ENCODE assay signal across 24 mouse cellular contexts in the genomic region with DNA sequence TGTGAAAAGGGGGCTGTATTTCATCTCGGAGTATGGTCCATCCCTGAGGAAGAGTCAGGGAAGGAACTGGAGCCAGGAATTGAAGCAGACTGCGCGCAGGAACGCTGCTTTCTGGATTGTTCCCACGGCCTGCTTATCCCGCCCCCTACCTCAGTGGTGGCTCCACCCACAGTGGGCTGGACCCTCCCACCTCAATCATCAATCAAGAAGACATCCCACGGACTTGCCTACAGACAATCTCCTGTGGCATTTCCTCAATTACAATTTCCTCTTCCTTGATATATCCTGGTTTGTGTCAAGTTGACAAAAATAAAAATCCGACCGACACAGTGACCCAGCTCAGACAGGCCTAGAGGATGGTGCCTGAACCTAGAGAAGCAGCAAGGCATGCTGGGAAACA.
A peak's percentile ranks its signal among the peaks of the same experiment; 100 is the strongest.
DNase-seq lines count a peak whose midpoint lies in the region; ATAC-seq and TF ChIP-seq lines count a peak whose summit lies in the region.
"Had no signal": no experiment of that assay in that cellular context is flagged by ENCODE, and none has a peak within 500 bp of the region (broad histone marks: within the 10 kb centered on the region; RNA-seq: fewer than 3 reads in every experiment).

No protein-coding gene starts in this region.

- H3K9me3 ChIP-seq in kidney, embryonic 16.5 days (ENCODE audit: low read length) = peaks cover 5% of the 10 kb centered on the region; the same call in 1 of the 2 replicates
- H3K9me3 ChIP-seq in ES-Bruce4 (replicated peaks; ENCODE audit: control insufficient read depth, insufficient read depth, low read length, poor library complexity, severe bottlenecking) (no peaks in the 10 kb centered on the region), ES-E14 (ENCODE audit: control insufficient read depth, insufficient read depth, low read depth, low read length) (no peaks in the 10 kb centered on the region)
- no peaks in the 10 kb centered on the region for H3K9me3 ChIP-seq in hindbrain, embryonic 10.5 days
- H3K9me3 ChIP-seq: embryonic facial prominence, embryonic 10.5 days; forebrain, embryonic 15.5 days; heart, embryonic 13.5 days; hindbrain, embryonic 12.5 days; limb, embryonic 13.5 days; liver, embryonic 12.5 days; midbrain, embryonic 12.5 days had no signal

- no peak for TF ChIP-seq CTCF in ES-Bruce4 (IDR thresholded peaks at IDR 0.05; ENCODE audit: low read depth, low read length)

- no peak overlapping the region for H3K27ac ChIP-seq in kidney, embryonic 16.5 days (ENCODE audit: low read length)
- H3K27ac ChIP-seq in ES-Bruce4 (ENCODE audit: insufficient read depth, low read length) (no peak overlapping the region), ES-E14 (ENCODE audit: insufficient read depth, low read depth, low read length, poor library complexity, severe bottlenecking) (no peak overlapping the region)
- H3K27ac ChIP-seq in hindbrain, embryonic 10.5 days = no peak overlapping the region
- H3K27ac ChIP-seq: embryonic facial prominence, embryonic 10.5 days; forebrain, embryonic 15.5 days; heart, embryonic 13.5 days; hindbrain, embryonic 12.5 days; limb, embryonic 13.5 days; liver, embryonic 12.5 days; midbrain, embryonic 12.5 days had no signal

- no peak overlapping the region for H3K4me2 ChIP-seq in kidney, embryonic 16.5 days (replicated peaks; ENCODE audit: low read depth, low read length)
- H3K4me2 ChIP-seq: forebrain, embryonic 15.5 days; hindbrain, embryonic 12.5 days; limb, embryonic 13.5 days; liver, embryonic 12.5 days; midbrain, embryonic 12.5 days had no signal

- in situ Hi-C loops in ES-E14 (cut with MboI; ENCODE audit: low sequenced_read_pairs in 2 of 2, unreplicated experiment in 2 of 2) = no loop called here

- H3K4me3 ChIP-seq in kidney, embryonic 16.5 days (ENCODE audit: low read length) = no peak overlapping the region
- H3K4me3 ChIP-seq in ES-Bruce4 (ENCODE audit: low read depth, low read length) (peak overlapping the region; percentile 11; the same call in 1 of the 2 replicates), ES-E14 (ENCODE audit: insufficient read depth in 1 of 2, low read depth in 1 of 2, low read length in 2 of 2, poor library complexity in 1 of 2, severe bottlenecking in 1 of 2) (peak overlapping the region; percentile 7 to 29; a peak in 2 of 4 replicates)
- H3K4me3 ChIP-seq in hindbrain, embryonic 10.5 days = no peak overlapping the region
- H3K4me3 ChIP-seq: forebrain, embryonic 15.5 days; hindbrain, embryonic 12.5 days; limb, embryonic 13.5 days; liver, embryonic 12.5 days; midbrain, embryonic 12.5 days had no signal

- no peaks in the 10 kb centered on the region for H3K27me3 ChIP-seq in kidney, embryonic 16.5 days (ENCODE audit: insufficient read depth, low read length)
- H3K27me3 ChIP-seq in ES-Bruce4 (ENCODE audit: control insufficient read depth, insufficient read depth, low read length, poor library complexity, severe bottlenecking) = no peaks in the 10 kb centered on the region
- no peaks in the 10 kb centered on the region for H3K27me3 ChIP-seq in hindbrain, embryonic 10.5 days (ENCODE audit: insufficient read depth, poor library complexity, severe bottlenecking)
- H3K27me3 ChIP-seq: forebrain, embryonic 15.5 days; Patski had no signal

- H3K4me1 ChIP-seq in kidney, embryonic 16.5 days (ENCODE audit: insufficient read depth, low read length) = peaks cover 9% of the 10 kb centered on the region
- H3K4me1 ChIP-seq in ES-Bruce4 (ENCODE audit: control insufficient read depth, insufficient read depth, low read length) (no peaks in the 10 kb centered on the region), ES-E14 (ENCODE audit: control insufficient read depth in 2 of 2, insufficient read depth in 2 of 2, low read length in 2 of 2, poor library complexity in 1 of 2) (peaks cover 8 to 30% of the 10 kb centered on the region in 2 experiments; a peak in 3 of 4 replicates)
- peaks cover 56% of the 10 kb centered on the region for H3K4me1 ChIP-seq in hindbrain, embryonic 10.5 days (replicated peaks)

- no peak overlapping the region for H3K9ac ChIP-seq in kidney, embryonic 16.5 days (replicated peaks; ENCODE audit: low read length)
- no peak overlapping the region for H3K9ac ChIP-seq in ES-Bruce4 (ENCODE audit: low read depth, poor library complexity, severe bottlenecking)
- H3K9ac ChIP-seq in ES-E14 (ENCODE audit: insufficient read depth, low read depth, low read length, poor library complexity, severe bottlenecking) = peak overlapping the region; percentile 61; the same call in 1 of the 2 replicates
- H3K9ac ChIP-seq: forebrain, embryonic 15.5 days; heart, embryonic 13.5 days; hindbrain, embryonic 12.5 days; limb, embryonic 13.5 days; liver, embryonic 12.5 days; midbrain, embryonic 12.5 days had no signal

- no peaks in the 10 kb centered on the region for H3K36me3 ChIP-seq in kidney, embryonic 16.5 days (ENCODE audit: insufficient read depth, low read length)
- H3K36me3 ChIP-seq in ES-Bruce4 (ENCODE audit: control insufficient read depth, insufficient read depth, low read length, poor library complexity, severe bottlenecking) = no peaks in the 10 kb centered on the region
- H3K36me3 ChIP-seq in ES-E14 (ENCODE audit: control insufficient read depth, insufficient read depth, low read length, poor library complexity, severe bottlenecking) = no peaks in the 10 kb centered on the region
- no peaks in the 10 kb centered on the region for H3K36me3 ChIP-seq in hindbrain, embryonic 10.5 days
- H3K36me3 ChIP-seq: embryonic facial prominence, embryonic 10.5 days; forebrain, embryonic 15.5 days; G1E; heart, embryonic 13.5 days; hindbrain, embryonic 12.5 days; limb, embryonic 13.5 days; liver, embryonic 12.5 days; midbrain, embryonic 12.5 days had no signal

- WGBS in kidney, embryonic 16.5 days = 55% methylated on average over 9 of the region's 9 CpGs
- WGBS in hindbrain, embryonic 10.5 days = 76% methylated on average over 9 of the region's 9 CpGs

- DNase-seq in kidney, adult 11 months = peak; percentile 12
- no peak for DNase-seq in ES-E14 (ENCODE audit: low read depth, low spot score)
- DNase-seq in kidney, postnatal 36 days = peak; percentile 26 to 44
- DNase-seq in urinary bladder, postnatal 14 days (ENCODE audit: low spot score) = no peak
- DNase-seq in hindbrain, embryonic 10.5 days (ENCODE audit: low spot score) = no peak
- DNase-seq: adrenal gland, postnatal 14 days; cerebellum, adult 9-10 months; heart, postnatal 14 days; layer of hippocampus, adult 9-11 months; lung, adult 2 months; lung, postnatal 14 days; thymus, postnatal 14 days had no signal

- ATAC-seq in kidney, embryonic 16.5 days (ENCODE audit: low FRiP score, low TSS enrichment) = no peak
- ATAC-seq: activated CD4-positive, CD25-positive, alpha-beta regulatory T cell, adult 4 months; forebrain, embryonic 15.5 days; liver, embryonic 12.5 days; Patski had no signal

- TF ChIP-seq POLR2A in ES-Bruce4 (IDR thresholded peaks at IDR 0.05; ENCODE audit: insufficient read depth, low read length) = no peak

- TF ChIP-seq EP300 in ES-Bruce4 (IDR thresholded peaks at IDR 0.05; ENCODE audit: insufficient read depth, low read depth, low read length) = no peak

TF ChIP-seq in ES-E14, 5 proteins besides CTCF, POLR2A, EP300 and RAD21:
- TF ChIP-seq ZC3H11A (IDR thresholded peaks at IDR 0.05; ENCODE audit: borderline replicate concordance, low read depth, low read length) = no peak
- TF ChIP-seq ZNF384 (IDR thresholded peaks at IDR 0.05; ENCODE audit: low read depth, low read length) = no peak
- no peak for TF ChIP-seq HCFC1 (IDR thresholded peaks at IDR 0.05; ENCODE audit: borderline replicate concordance, insufficient read depth, low read length)
- TF ChIP-seq MAFK (IDR thresholded peaks at IDR 0.05; ENCODE audit: insufficient read depth, low read depth, low read length) = no peak
- TF ChIP-seq CHD2 (IDR thresholded peaks at IDR 0.05; ENCODE audit: low read depth, low read length) = no peak

Comparison
In these comparisons a context has a peak if more than half of its experiments do, and no peak if none do; other contexts are left out.
1. DNase-seq: peak in kidney, adult 11 months (single experiment) and kidney, postnatal 36 days (2 of 2); none in ES-E14 (single experiment), urinary bladder, postnatal 14 days (single experiment) and hindbrain, embryonic 10.5 days (single experiment).
2. H3K4me3 ChIP-seq: peak in ES-Bruce4 (single experiment) and ES-E14 (2 of 2); none in kidney, embryonic 16.5 days (single experiment) and hindbrain, embryonic 10.5 days (single experiment).